Mouse (Mus musculus): ENCODE data around the gene Uhrf1bp1. TPM values are rescaled to one million over a fixed set of nuclear protein-coding genes. Genes with fewer than 3 reads are reported as not detected.

Gene Uhrf1bp1
- total RNA-seq, 2 experiments from 2014 or later, result 13.7 to 14.5 TPM

DNA sequence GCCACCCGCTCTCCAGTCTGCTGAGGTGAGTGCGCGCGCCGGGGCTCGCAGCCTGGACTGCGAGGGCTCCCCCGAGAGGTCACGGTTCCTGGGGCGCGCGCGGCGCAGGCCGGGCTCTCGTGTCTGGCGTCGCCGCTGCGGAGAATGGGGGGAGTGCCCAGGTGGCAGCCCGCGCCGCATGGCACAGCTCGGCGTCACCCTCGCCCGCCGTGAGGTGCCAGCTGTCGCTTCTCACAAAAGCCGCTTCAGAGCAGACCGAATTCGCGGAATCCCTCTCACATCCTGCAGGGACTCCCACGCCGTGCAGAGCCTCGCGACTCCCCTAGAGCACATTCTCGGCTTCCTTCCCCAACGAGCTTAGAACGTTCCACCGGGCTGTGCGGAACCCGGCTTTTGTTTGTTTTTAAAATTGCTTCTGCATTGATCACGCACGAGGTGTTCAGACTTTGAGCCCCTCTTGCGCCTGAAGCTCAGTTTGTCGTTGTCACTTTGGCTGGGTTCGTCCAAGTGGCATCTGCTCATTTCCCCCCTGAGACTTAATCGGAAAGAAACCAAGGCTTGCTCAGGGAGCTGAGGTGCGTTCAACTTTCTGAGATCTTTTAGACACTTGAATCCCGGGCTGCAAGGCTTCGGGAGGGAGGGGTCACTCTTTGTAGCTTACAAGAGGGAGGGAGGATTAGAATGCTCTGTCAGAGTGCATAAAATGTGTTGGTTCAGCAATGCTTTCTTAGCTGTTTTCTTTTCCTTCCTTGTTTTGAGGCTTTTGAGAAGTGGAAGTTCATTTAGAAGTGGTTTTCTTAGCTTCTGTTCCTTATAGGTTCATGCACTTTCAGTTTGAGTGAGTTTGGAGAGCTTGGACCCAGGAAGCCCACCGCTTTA lies 53.6 kb downstream of the Uhrf1bp1 start, which contains the start of gene Taf11:
Gene Taf11 (minus strand): TSS at position 223 of the 879 bp plus-strand sequence.
- peak; percentile 68 to 86 for DNase-seq (ENCODE audit: low spot score in 2 of 2)

DNA sequence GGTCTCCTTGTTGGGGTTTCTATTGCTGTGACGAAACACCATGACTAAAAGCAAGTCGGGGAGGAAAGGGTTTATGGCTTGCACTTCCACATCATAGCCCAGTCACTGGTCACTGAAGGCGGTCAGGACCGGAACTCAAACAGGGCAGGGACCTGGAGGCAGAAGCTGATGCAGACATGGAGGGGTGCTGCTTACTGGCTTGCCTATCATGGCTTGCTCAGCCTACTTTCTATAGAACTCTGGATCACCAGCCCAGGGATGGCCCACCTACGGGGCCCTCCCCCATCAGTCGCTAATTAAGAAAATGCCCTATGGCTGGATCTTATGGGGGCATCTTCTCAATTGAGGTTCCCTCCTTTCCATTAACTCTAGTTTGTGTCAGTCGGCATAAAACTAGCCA lies 55.1 kb downstream of the Uhrf1bp1 start:
- no peak for DNase-seq (ENCODE audit: low spot score in 2 of 2)

DNA sequence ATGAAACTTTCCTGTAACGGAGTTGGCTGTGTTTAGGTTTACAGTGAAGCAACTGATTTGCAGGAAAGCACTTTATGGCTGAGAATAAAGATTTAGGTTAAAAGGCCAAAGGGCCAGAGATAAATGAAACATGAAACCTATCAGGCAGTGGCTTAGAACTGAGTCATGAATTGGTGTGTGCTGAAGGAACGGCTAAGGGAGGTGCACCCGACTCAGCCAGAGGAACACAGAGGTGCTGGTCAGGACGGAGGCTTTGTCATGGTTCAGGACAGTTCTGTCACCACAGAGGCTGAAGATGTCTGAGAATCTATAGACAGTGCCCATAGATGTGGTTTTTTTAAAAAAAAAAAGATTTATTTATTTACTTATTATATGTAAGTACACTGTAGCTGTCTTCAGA lies 58.5 kb downstream of the Uhrf1bp1 start:
- DNase-seq (ENCODE audit: low spot score in 2 of 2), result no peak

DNA sequence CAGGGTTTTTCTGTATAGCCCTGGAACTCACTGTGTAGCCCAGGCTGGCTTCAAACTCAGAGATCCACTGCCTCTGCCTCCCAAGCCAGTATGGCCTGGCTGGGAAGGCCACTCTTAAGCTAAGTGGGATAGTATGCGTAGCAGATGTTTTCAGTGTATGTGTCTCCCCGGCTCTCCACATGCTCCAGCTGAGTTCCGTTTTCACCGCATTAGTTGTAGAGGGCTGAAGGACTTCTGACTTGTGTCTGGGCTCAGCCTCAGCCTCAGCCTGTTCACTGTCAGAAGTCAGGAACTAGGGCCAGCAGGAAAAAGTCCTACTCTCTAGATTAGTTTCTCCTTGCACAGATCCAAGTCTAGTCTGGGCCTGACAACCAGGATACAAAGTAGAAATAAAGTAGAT lies 60.1 kb downstream of the Uhrf1bp1 start:
- DNase-seq (ENCODE audit: low spot score in 2 of 2), result no peak

DNA sequence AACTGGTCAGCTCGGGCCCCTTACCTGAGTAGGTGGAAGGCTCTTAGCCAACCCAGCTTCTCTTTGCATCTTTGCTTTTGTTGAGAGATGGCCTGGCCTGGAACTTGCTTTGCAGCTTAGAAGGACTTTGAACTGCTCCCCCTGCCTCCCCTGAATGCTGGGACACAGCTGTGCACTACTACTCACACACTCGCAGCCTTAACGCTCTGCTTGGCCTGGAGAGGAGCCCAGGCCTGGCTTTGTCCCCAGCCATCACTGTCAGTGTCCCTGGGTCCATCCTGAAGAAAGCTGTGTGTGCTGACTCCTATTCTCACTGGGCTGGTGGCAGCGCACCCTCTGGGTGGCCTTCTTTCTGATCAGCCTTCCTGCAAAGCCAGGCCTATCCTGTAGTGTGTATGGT lies 64.4 kb downstream of the Uhrf1bp1 start:
- no peak for DNase-seq (ENCODE audit: low spot score in 2 of 2)

DNA sequence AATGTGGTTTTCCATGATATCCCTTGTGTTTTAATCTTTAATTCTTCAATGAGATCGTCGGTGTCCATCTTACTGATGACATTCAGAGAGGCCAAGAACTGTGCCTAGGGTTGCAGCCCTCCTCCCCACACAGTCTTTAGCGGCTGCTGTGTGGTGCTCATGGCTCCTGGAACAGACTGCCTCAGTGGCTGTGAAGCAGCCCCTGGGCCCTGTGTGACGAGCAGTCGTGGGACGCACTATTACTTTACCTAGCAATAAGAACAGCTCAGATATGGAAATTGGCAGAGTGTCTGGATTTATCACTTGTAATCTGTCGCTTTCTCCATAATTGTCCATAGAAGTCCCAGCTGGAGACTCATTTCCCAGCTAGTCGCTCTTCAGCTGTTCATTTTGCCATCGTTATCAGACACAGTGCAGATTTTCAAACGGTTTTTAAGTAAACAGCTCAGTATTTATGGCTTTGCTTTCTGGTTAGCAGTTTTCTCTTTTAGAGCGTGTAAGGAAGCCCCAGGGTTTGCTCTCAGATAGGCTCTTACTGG lies 66.0 kb downstream of the Uhrf1bp1 start:
- DNase-seq (ENCODE audit: low spot score in 2 of 2), result peak in 1 of 2 experiments; percentile 63

DNA sequence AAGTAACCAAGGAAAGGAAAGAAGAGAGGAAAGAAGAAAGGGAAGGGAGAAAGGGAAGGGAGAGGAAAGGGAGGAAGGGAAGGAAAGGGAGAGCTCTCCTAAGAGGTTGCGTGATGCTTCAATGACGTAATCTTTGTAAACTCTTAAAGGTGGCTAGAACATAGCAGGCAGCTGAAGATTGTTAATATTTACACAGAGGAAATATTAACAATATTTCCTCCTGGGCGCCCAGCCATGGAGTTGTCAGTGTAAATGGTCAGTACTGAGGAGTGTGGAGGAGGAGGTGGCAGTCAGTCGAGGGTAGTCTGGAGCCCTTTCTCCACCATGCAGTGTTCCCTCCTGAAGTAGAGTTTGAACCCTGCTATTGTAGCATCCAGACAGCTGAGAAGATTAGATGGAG lies 68.8 kb downstream of the Uhrf1bp1 start:
- DNase-seq (ENCODE audit: low spot score in 2 of 2), result no peak

DNA sequence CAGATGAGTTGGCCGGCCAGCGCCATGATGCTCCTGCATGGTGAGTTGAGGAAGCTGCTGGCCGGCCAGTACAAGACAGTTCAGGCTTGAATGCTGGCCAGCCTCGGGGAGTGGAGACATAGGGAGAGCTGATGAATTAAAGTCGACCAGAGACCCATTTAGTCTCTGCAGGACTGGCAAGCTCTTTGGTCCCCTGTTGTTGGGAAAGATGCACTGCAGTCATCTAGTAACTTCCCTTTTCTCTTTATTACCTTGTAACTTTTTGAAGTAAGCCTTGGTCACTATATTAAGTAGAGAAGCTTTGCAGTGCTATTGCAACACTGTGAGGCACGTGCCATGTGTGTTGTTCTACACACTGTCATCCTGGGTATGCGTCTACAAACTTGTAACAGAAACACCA lies 69.3 kb downstream of the Uhrf1bp1 start:
- DNase-seq (ENCODE audit: low spot score in 2 of 2), result no peak

DNA sequence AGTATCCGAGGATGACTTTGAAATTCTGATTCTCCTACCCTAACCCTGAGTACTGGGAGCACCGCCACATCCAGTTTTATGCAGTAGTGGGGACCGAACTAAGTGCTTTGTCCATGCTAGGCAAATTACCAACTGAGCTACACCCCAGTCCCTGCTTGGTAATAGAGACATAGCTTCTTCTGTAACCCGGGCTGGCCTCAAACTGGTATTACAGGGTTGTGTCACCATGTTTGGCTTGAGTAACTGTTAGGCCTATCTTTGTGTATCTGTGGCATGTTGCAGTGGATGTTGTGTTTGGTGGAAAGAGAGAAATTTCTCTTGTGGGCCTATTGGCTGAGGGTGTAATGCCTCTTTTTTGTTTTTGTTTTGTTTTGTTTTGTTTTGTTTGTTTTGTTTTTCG lies 74.0 kb downstream of the Uhrf1bp1 start:
- DNase-seq (ENCODE audit: low spot score in 2 of 2), result no peak

DNA sequence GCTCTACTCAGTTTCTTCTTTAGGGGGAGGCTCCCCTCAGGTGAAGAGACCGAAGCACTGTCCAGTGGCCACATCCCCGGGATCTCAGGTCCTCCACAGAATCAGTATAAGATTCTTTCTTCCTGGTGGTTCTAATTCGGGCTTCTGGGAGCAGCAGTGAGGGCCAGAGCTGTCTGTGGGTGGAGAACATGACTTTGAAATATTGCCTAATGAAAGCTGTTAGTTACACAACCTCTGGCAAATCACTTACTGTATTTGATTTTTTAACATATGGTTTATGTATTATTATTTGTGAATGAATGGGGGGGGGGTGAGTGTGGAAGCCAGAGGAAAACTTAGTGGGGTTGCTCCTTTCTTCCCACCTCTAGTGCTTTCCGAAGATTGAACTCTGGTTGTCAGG lies 75.6 kb downstream of the Uhrf1bp1 start:
- no peak for DNase-seq (ENCODE audit: low spot score in 2 of 2)

DNA sequence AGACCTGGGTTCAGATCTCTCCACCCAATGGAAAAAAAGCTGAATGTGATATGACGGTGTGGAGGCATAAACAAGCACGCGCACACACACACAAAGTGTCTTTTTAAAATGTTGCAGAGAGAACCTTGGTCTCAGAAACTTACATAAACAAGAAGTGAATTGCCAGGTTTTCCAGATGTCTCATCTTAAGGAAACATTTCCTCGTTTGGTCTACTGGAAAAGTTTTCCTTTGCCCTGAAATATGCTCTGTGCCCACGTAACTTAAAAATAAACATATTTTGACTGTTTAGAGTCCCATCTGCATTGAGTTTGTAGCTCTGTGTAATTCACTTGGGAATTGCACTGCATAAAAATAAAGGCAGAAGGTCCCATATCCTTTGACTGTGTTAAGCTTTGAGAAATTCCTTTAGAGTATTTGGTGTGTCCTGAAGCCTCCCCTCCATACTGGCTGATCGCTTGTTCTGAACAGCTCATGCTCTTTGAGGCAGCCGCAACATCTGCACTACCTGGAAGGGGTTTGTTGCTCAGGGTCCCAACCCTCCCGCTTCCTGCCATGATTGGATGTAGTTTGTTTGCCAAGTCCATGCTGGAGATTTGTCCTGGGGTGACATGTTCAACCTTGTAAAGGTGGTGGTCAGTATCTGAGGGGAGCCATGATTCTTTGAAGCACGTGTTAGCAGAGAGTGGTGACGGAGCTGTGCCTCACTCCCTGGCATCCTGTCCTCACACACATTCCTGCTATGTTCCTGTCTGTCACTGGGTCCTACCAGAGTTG lies 78.1 kb downstream of the Uhrf1bp1 start:
- no peak for DNase-seq (ENCODE audit: low spot score in 2 of 2)

DNA sequence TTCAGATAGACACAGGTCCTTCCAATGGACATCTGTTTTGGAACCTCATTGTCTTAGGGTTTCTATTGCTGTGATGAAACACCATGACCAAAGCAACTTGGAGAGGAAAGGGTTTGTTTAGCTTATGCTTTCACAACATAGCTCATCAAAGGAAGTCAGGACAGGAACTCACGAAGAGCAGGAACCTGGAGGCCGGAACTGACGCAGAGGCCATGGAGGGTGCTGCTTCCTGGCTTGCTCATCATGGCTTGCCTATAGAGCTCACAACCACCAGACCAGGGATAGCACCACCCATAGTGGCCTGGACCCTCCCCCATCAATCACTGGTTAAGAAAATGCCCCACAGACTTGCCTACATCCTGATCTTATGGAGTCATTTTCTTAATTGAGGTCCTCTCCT lies 78.8 kb downstream of the Uhrf1bp1 start:
- no peak for DNase-seq (ENCODE audit: low spot score in 2 of 2)

DNA sequence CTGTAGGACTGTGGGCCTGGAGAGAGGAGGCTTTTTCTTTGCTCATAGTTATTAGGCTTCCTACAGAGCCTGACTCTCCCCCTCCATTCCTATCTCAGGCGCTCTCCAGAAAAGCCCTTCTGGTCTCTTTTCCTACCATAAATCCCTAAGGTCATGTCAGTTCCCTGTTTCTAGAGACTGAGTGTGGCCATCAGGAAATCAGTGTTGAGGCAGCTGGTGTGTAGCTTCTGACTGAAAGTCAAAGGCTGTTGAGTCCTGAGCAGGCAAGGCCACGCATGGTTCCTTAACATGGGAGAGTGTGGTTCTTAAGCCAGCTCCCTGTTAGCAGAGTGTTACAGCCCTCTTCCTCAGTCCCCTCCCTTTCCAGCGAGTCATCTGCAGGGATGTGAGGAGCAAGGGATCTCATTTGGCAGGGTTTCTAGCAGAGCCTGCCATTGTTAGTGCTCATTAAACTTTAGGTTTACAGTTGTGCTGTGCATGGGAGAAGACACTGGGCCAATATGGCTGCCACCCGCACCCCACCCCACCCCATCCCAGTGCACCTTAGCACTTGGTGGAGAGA lies 80.9 kb downstream of the Uhrf1bp1 start:
- no peak for DNase-seq (ENCODE audit: low spot score in 2 of 2)

DNA sequence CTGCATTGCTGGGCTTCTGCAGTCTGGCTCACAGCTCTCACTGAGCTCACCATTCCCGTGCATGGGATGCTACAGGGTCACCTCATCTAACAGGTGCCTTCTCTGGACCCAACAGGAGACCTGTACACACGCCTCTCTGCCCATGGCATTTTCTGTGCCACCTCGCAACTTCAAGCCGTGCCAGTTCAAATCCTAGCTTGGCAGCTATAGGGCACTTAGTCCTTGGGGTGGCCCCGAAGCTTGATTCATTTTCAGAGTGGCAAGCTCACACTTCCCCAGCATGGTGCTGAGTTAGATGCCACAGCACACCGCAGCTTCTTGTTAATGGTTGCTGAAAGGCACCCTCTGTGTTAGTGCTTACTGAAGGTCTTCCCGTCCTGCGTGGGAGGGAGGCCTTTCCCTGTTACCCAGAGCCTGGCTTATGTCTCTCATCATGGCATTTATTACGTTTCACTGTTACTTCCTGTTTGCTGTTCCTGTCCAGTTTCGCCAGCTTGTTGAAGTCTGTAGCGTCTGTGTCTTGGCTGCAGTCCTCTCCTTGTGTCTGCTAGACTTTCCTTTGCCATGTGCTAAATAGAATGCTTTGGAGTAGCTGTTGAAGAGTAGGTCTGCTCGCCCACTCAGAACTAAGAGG lies 82.0 kb downstream of the Uhrf1bp1 start:
- peak in 1 of 2 experiments; percentile 29 for DNase-seq (ENCODE audit: low spot score in 2 of 2)

DNA sequence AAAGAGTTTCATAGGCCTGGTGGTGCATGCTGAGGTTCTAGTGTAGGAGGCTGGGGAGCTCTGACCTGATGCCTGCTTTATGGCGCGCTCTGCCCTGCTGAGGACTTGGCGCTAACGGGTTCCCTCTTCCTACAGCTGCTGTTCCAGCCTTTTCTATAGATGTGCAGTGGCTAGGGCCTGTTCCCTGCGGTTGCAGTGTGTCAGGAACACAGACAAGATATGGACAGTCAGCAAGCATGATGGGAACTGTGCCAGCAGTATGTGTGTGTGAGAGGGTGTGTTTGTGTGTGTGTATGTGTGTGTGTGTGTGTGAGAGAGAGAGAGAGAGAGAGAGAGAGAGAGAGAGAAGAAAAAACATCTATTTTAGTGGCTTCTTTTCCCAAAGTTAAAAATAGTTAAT lies 82.8 kb downstream of the Uhrf1bp1 start:
- DNase-seq (ENCODE audit: low spot score in 2 of 2), result no peak

DNA sequence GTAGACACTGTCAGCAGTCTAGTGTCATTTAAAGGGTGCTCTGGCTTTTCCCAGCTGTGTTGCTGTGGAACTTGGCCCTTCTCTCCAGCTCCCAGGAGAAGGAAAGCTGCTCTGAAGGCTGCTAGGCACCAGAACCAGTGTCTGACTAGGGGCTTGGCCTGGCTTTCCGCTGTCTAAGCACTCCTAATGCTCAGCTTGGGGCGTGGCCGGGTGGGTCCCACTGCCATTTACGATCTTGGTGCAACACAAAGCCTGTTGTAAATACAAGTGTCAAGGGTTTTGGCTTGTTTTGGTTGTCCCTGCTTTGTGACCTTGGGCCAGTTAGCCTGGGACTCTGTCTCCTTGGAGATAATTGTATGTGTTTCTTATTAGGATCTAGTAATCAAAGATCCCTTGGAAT lies 84.1 kb downstream of the Uhrf1bp1 start:
- no peak for DNase-seq (ENCODE audit: low spot score in 2 of 2)

DNA sequence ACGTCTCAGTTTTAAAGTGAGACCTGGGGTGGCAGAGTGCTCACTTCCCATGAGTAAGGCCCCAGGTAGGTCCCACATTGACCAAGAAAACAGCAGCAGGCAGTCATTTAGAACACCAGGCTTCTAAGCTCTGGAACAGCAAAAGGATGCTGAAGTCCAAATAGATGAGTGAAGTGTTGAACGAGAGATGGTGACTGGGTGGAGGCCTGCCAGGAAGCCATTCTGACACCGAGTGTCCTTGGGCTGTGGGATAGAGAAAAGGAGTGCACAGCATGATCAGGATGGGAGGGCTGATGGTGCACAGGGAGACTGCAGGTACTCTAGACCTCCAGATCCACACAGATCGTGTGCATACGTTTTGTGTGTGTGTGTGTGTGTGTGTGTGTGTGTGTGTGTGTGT lies 84.9 kb downstream of the Uhrf1bp1 start:
- no peak for DNase-seq (ENCODE audit: low spot score in 2 of 2)

DNA sequence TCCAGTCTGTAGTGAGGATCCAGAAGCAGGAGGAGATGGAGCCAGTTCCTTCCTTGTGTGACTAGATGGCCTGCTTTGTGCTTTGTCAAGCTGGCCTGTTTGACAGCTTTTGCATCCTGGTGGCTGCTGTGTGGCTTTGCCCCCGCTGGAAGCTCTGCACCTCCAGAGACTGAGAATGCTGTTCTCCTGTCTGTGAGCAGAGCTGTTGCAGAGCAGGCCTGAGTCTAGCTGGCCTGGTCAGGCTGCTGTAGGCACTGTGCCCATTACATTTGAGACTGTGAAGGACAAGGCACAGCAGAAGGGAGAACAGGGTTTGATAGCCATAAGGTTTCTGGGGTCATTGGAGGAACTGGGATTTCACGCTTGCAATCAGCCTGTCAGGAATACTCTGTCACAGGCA lies 85.5 kb downstream of the Uhrf1bp1 start:
- no peak for DNase-seq (ENCODE audit: low spot score in 2 of 2)

DNA sequence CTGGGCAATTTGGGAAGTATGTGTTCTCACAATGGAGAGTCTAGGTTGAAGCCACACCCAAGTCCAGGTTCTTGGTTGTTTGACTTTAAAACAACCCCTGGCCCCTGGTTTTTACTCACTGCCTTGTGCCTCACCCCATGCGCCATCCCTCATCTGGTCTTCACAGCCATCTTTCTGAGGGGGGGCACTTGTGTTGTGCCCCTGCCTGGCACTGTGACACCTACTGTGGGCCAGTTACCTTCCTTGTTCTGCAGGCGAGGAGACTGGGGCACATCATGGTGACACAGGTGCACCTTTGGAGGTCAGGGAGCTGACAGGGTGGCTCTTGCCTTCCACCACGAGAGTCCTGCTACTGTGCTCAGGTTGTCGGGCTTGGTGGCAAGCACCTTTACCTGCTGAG lies 85.9 kb downstream of the Uhrf1bp1 start:
- no peak for DNase-seq (ENCODE audit: low spot score in 2 of 2)

DNA sequence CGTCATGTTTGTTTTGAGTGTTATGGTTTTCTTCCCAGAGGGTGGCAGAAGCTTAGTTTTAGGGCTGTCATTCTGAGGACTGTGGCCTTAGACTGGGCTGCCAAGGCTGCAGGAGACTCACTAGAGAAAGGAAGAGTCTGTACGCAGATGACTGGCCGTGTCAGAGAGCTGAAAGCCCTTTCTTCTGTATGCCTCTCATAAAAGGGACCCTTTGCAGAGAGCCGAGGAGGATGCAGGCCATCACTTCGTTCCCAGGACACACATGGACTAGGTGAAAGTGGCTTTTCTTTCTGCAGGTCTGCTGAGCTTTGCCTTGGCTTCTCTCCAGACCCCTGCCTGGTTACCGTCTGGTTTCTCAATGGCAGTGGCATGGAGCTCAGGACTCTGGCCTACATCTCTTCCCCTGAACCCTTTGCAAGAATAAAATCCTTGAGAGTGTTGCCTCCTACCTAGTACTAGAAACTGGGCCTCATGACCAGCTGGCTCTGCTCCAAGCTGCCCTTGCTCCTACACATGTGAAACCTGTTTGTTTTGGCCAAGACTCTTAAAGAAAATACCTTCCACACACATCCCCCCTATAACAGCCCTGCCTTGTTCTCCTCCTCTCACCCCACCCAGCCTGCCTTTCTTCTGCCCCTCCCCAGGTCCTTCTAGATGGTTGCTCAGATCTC lies 89.4 kb downstream of the Uhrf1bp1 start:
- no peak for DNase-seq (ENCODE audit: low spot score in 2 of 2)

DNA sequence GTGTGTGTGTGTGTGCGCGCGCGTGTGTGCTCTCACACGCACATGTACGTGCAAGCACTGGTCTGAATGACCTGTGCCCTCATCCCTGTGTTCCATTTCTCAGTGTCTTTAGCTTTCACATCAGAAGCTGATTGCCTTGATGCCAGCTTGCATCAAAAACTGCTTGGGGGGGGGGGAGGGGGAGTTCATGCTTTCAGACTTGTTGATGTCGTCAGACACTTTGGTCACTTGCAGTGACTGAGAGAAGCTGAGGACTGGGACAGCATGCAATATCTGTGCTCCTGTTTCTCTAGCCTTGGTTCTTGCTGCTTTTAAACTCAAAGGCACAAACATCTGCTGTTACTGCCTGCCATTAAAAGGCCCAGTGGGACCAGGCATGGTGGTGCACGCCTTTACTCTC lies 90.1 kb downstream of the Uhrf1bp1 start:
- DNase-seq (ENCODE audit: low spot score in 2 of 2), result no peak
